Mouse (Mus musculus) Patski (cell line): ENCODE results near the gene Pla2g4e. TPM values are rescaled to one million over a fixed set of nuclear protein-coding genes. Genes with fewer than 3 reads are reported as not detected.
A peak's percentile ranks its signal among the peaks of the same experiment; 100 is the strongest.
"Not testable (repeated sequence)": the region's sequence is repeated elsewhere in the genome, so short reads cannot be mapped to it uniquely, and the experiment has no call there.

Source experiments
- ATAC-seq: fragments of 100-300 bp; one replicate; pipeline ENCODE4 v1.8.0; 2021
- CTCF ChIA-PET: fragments of 350-600 bp; sonication (Branson Sonifier 250); formaldehyde crosslinking; loops from one replicate; lab custom pipeline; 2022; ENCODE audit warnings: inconsistent platforms; lab: Charles Lee
- POLR2A ChIA-PET: fragments of 350-600 bp; sonication (Branson Sonifier 250); formaldehyde crosslinking; loops from one replicate; lab custom pipeline; 2022; ENCODE audit warnings: antibody characterized with exemption, inconsistent platforms; lab: Charles Lee
- DNase-seq: peaks from one replicate; pipeline ENCODE4 v3.0.0-alpha.2; 2011; ENCODE audit warnings: low read depth, low spot score
- H3K27me3 ChIP-seq: fragments of 371-371 bp; one replicate; pipeline ENCODE4 v1.5.1; 2021
- CTCF ChIP-seq: fragments of 100-300 bp; IDR thresholded peaks from one replicate; pipeline ENCODE4 v1.5.1; 2021
- in situ Hi-C: fragments of 300-500 bp; cut with MboI; formaldehyde crosslinking; loops from 3 replicates; pipeline ENCODE4 v1.11.1; 2018; ENCODE audit warnings: low pct_unique_long_range_greater_than_20kb, mixed read lengths
- polyA plus RNA-seq: library from polyadenylated mRNA; unstranded; gene quantifications from one replicate; pipeline ENCODE4 v1.2.3, GENCODE M21; 2021

The Pla2g4e gene
- polyA plus RNA-seq, 1 experiment from 2014 or later = 0.01 TPM

- POLR2A ChIA-PET = no interaction called here
- peaks cover 22% of the 10 kb centered on the region for H3K27me3 ChIP-seq
- TF ChIP-seq CTCF = no peak
- in situ Hi-C loops = no loop called here
- DNase-seq (no peak), ATAC-seq (no peak)
- CTCF ChIA-PET = no interaction called here
Observed at GRCm38 (mm10) chr2:120276951-120277350, 31.8 kb upstream of the Pla2g4e start.

- DNase-seq (no peak), ATAC-seq (no peak)
- TF ChIP-seq CTCF = no peak
- peaks cover 47% of the 10 kb centered on the region for H3K27me3 ChIP-seq
- CTCF ChIA-PET = interaction anchor here (0.9 kb wide), 1 partner anchor 106 kb away, joined by 3 read pairs; no protein-coding TSS in a partner anchor
- POLR2A ChIA-PET = no interaction called here
- in situ Hi-C loops = no loop called here
Observed at GRCm38 (mm10) chr2:120268635-120269034, 23.5 kb upstream of the Pla2g4e start.

- in situ Hi-C loops = no loop called here
- CTCF ChIA-PET = no interaction called here
- no peak for DNase-seq
- peak; percentile 41 for TF ChIP-seq CTCF
- POLR2A ChIA-PET = no interaction called here
- no peak for ATAC-seq
- peaks cover 44% of the 10 kb centered on the region for H3K27me3 ChIP-seq
Observed at GRCm38 (mm10) chr2:120265523-120265922, 20.4 kb upstream of the Pla2g4e start.

GRCm38 (mm10) chr2:120264858-120265257 is 19.7 kb upstream of the Pla2g4e start:
- in situ Hi-C loops = no loop called here
- ChIA-PET CTCF (no interaction called here), POLR2A (no interaction called here)
- no peak for TF ChIP-seq CTCF
- peaks cover 42% of the 10 kb centered on the region for H3K27me3 ChIP-seq
- ATAC-seq (no peak), DNase-seq (no peak)

GRCm38 (mm10) chr2:120262876-120263275 is 17.7 kb upstream of the Pla2g4e start:
- no peak for TF ChIP-seq CTCF
- peaks cover 23% of the 10 kb centered on the region for H3K27me3 ChIP-seq
- CTCF ChIA-PET = no interaction called here
- POLR2A ChIA-PET = no interaction called here
- no peak for ATAC-seq
- in situ Hi-C loops = no loop called here
- DNase-seq = no peak

GRCm38 (mm10) chr2:120261346-120261745 is 16.2 kb upstream of the Pla2g4e start:
- POLR2A ChIA-PET = no interaction called here
- DNase-seq (no peak), ATAC-seq (no peak)
- in situ Hi-C loops = no loop called here
- no peak for TF ChIP-seq CTCF
- H3K27me3 ChIP-seq = peaks cover 19% of the 10 kb centered on the region
- CTCF ChIA-PET = no interaction called here

GRCm38 (mm10) chr2:120256259-120256658 is 11.1 kb upstream of the Pla2g4e start:
- no peak for TF ChIP-seq CTCF
- ChIA-PET POLR2A (no interaction called here), CTCF (no interaction called here)
- H3K27me3 ChIP-seq = peaks cover 3% of the 10 kb centered on the region
- in situ Hi-C loops = no loop called here
- ATAC-seq = no peak
- DNase-seq = no peak

- ChIA-PET POLR2A (no interaction called here), CTCF (no interaction called here)
- no peak for TF ChIP-seq CTCF
- no peak for DNase-seq
- no peaks in the 10 kb centered on the region for H3K27me3 ChIP-seq
- ATAC-seq = no peak
- in situ Hi-C loops = no loop called here
Observed at GRCm38 (mm10) chr2:120252644-120253043, 7.5 kb upstream of the Pla2g4e start.

GRCm38 (mm10) chr2:120245421-120246016 is 384 bp upstream of the Pla2g4e start:
- ATAC-seq (no peak), DNase-seq (no peak)
- in situ Hi-C loops = no loop called here
- ChIA-PET CTCF (interaction anchor here (1.0 to 1.3 kb wide), 3 partner anchors 9 to 35 kb away, joined by 3 to 4 read pairs (median 3); no protein-coding TSS in a partner anchor), POLR2A (no interaction called here)
- peaks cover 16% of the 10 kb centered on the region for H3K27me3 ChIP-seq
- TF ChIP-seq CTCF = no peak

GRCm38 (mm10) chr2:120243995-120244394 is 1.1 kb downstream of the Pla2g4e start:
- ChIA-PET POLR2A (no interaction called here), CTCF (interaction anchor here (1.3 kb wide), 1 partner anchor 37 kb away, joined by 4 read pairs; no protein-coding TSS in a partner anchor)
- H3K27me3 ChIP-seq = peaks cover 16% of the 10 kb centered on the region
- TF ChIP-seq CTCF = no peak
- no peak for ATAC-seq
- in situ Hi-C loops = no loop called here
- DNase-seq = no peak

GRCm38 (mm10) chr2:120242791-120243467 is 2.2 kb downstream of the Pla2g4e start:
- H3K27me3 ChIP-seq = peaks cover 23% of the 10 kb centered on the region
- in situ Hi-C loops = no loop called here
- no peak for ATAC-seq
- DNase-seq = no peak
- POLR2A ChIA-PET = interaction anchor here (0.7 kb wide), 1 partner anchor 420 kb away, joined by 3 read pairs; no protein-coding TSS in a partner anchor
- CTCF ChIA-PET = no interaction called here
- no peak for TF ChIP-seq CTCF

GRCm38 (mm10) chr2:120238733-120239132 is 6.4 kb downstream of the Pla2g4e start:
- POLR2A ChIA-PET, CTCF ChIA-PET, in situ Hi-C loops, ATAC-seq, DNase-seq: not testable (repeated sequence)
- H3K27me3 ChIP-seq = peaks cover 35% of the 10 kb centered on the region
